ENCODE assay signal across 14 mouse cellular contexts in genomic region chr5:149931574-149932161, GRCm38 (mm10).
DNase-seq lines count a peak whose midpoint lies in the region; ATAC-seq and TF ChIP-seq lines count a peak whose summit lies in the region.
"Had no signal": no experiment of that assay in that cellular context is flagged by ENCODE, and none has a peak within 500 bp of the region (broad histone marks: within the 10 kb centered on the region; RNA-seq: fewer than 3 reads in every experiment).

No protein-coding gene starts in this region.

- no peak overlapping the region for H3K4me3 ChIP-seq in kidney, postnatal 0 days (replicated peaks; ENCODE audit: low read depth, low read length)
- no peak overlapping the region for H3K4me3 ChIP-seq in hindbrain, embryonic 11.5 days (ENCODE audit: low read depth, low read length)
- H3K4me3 ChIP-seq in midbrain, embryonic 12.5 days = no peak overlapping the region
- no peak overlapping the region for H3K4me3 ChIP-seq in neural tube, embryonic 15.5 days (replicated peaks)
- H3K4me3 ChIP-seq: gastrocnemius, adult 2 months; heart, adult 2 months had no signal

- H3K4me1 ChIP-seq in kidney, postnatal 0 days (replicated peaks; ENCODE audit: insufficient read depth, low read length) = no peaks in the 10 kb centered on the region
- peaks cover 6% of the 10 kb centered on the region; the same call in 1 of the 2 replicates for H3K4me1 ChIP-seq in hindbrain, embryonic 11.5 days (replicated peaks; ENCODE audit: control insufficient read depth, insufficient read depth, low read length)
- H3K4me1 ChIP-seq in midbrain, embryonic 12.5 days = peaks cover 15% of the 10 kb centered on the region
- peaks cover 21% of the 10 kb centered on the region for H3K4me1 ChIP-seq in neural tube, embryonic 15.5 days

- H3K9ac ChIP-seq in kidney, postnatal 0 days (ENCODE audit: low read depth, low read length) = no peak overlapping the region
- H3K9ac ChIP-seq in hindbrain, embryonic 11.5 days (ENCODE audit: low read depth, low read length) = no peak overlapping the region
- H3K9ac ChIP-seq in midbrain, embryonic 12.5 days (replicated peaks) = no peak overlapping the region
- H3K9ac ChIP-seq in neural tube, embryonic 15.5 days (replicated peaks) = no peak overlapping the region
- H3K9ac ChIP-seq: liver, postnatal 0 days had no signal

- no peak for ATAC-seq in kidney, postnatal 0 days (replicated peaks; ENCODE audit: low FRiP score, low read depth)
- peak; percentile 83 for ATAC-seq in hindbrain, embryonic 11.5 days (ENCODE audit: low FRiP score)
- ATAC-seq in midbrain, embryonic 12.5 days (ENCODE audit: low FRiP score, low read depth) = no peak
- peak; percentile 59; the same call in 1 of the 2 replicates for ATAC-seq in neural tube, embryonic 15.5 days (ENCODE audit: low FRiP score)
- ATAC-seq: inflammation-experienced regulatory T-cells, adult 6 months; liver, postnatal 0 days had no signal

- 48% methylated on average over 9 of the region's 9 CpGs for WGBS in kidney, postnatal 0 days
- WGBS in hindbrain, embryonic 11.5 days = 50% methylated on average over 9 of the region's 9 CpGs
- WGBS in midbrain, embryonic 12.5 days = 47% methylated on average over 9 of the region's 9 CpGs
- WGBS in neural tube, embryonic 15.5 days = 30% methylated on average over 9 of the region's 9 CpGs

- H3K9me3 ChIP-seq in kidney, postnatal 0 days (replicated peaks; ENCODE audit: low read length) = no peaks in the 10 kb centered on the region
- no peaks in the 10 kb centered on the region for H3K9me3 ChIP-seq in hindbrain, embryonic 11.5 days (ENCODE audit: control insufficient read depth, low read length)
- no peaks in the 10 kb centered on the region for H3K9me3 ChIP-seq in midbrain, embryonic 12.5 days
- H3K9me3 ChIP-seq in neural tube, embryonic 15.5 days (replicated peaks) = no peaks in the 10 kb centered on the region

- DNase-seq in kidney, postnatal 0 days (ENCODE audit: low spot score) = peak; percentile 19
- no peak for DNase-seq in kidney, postnatal 36 days
- peak; percentile 39 for DNase-seq in hindbrain, embryonic 11.5 days (ENCODE audit: low spot score)
- DNase-seq in cerebellum, adult 9-10 months = no peak
- no peak for DNase-seq in spleen, postnatal 14 days (ENCODE audit: low spot score in 2 of 2)
- DNase-seq in layer of hippocampus, postnatal 25 days (ENCODE audit: extremely low spot score in 1 of 2, low spot score in 1 of 2) = no peak
- DNase-seq: adrenal gland, postnatal 36 days; B cell, adult 2 months; gastrocnemius, adult 2 months; heart, adult 2 months; liver, postnatal 0 days had no signal

- H3K4me2 ChIP-seq in kidney, postnatal 0 days (ENCODE audit: low read length) = no peak overlapping the region
- no peak overlapping the region for H3K4me2 ChIP-seq in hindbrain, embryonic 11.5 days (replicated peaks; ENCODE audit: low read depth, low read length)
- no peak overlapping the region; the same call in 1 of the 2 replicates for H3K4me2 ChIP-seq in midbrain, embryonic 12.5 days (replicated peaks)
- no peak overlapping the region for H3K4me2 ChIP-seq in neural tube, embryonic 15.5 days

- TF ChIP-seq CTCF in kidney, postnatal 0 days (IDR thresholded peaks at IDR 0.05; ENCODE audit: low read depth) = no peak

- no peak overlapping the region for H3K27ac ChIP-seq in kidney, postnatal 0 days
- H3K27ac ChIP-seq in hindbrain, embryonic 11.5 days (ENCODE audit: low read depth, low read length) = peak overlapping the region; percentile 61
- H3K27ac ChIP-seq in midbrain, embryonic 12.5 days (replicated peaks) = peak overlapping the region; percentile 63
- peak overlapping the region; percentile 25; the same call in 1 of the 2 replicates for H3K27ac ChIP-seq in neural tube, embryonic 15.5 days (replicated peaks)
- H3K27ac ChIP-seq: gastrocnemius, adult 2 months; heart, adult 2 months had no signal

- no peaks in the 10 kb centered on the region for H3K27me3 ChIP-seq in kidney, postnatal 0 days (ENCODE audit: insufficient read depth, low read length)
- no peaks in the 10 kb centered on the region for H3K27me3 ChIP-seq in hindbrain, embryonic 11.5 days (ENCODE audit: control insufficient read depth, insufficient read depth, low read length)
- no peaks in the 10 kb centered on the region for H3K27me3 ChIP-seq in midbrain, embryonic 12.5 days
- no peaks in the 10 kb centered on the region for H3K27me3 ChIP-seq in neural tube, embryonic 15.5 days (replicated peaks)

- no peaks in the 10 kb centered on the region for H3K36me3 ChIP-seq in kidney, postnatal 0 days (ENCODE audit: insufficient read depth, low read length)
- H3K36me3 ChIP-seq in hindbrain, embryonic 11.5 days (ENCODE audit: control insufficient read depth, insufficient read depth, low read length) = no peaks in the 10 kb centered on the region
- H3K36me3 ChIP-seq in midbrain, embryonic 12.5 days = no peaks in the 10 kb centered on the region
- H3K36me3 ChIP-seq in neural tube, embryonic 15.5 days = no peaks in the 10 kb centered on the region

Comparison
In these comparisons a context has a peak if more than half of its experiments do, and no peak if none do; other contexts are left out.
1. DNase-seq: peak in kidney, postnatal 0 days (single experiment) and hindbrain, embryonic 11.5 days (single experiment); none in kidney, postnatal 36 days (0 of 2), cerebellum, adult 9-10 months (single experiment), spleen, postnatal 14 days (0 of 2) and layer of hippocampus, postnatal 25 days (0 of 2).
2. ATAC-seq: peak in hindbrain, embryonic 11.5 days (single experiment) and neural tube, embryonic 15.5 days (single experiment); none in kidney, postnatal 0 days (single experiment) and midbrain, embryonic 12.5 days (single experiment).